Mouse (Mus musculus) neural tube, embryonic 14.5 days (tissue): ENCODE measurements around the gene Scamp5. TPM values are rescaled to one million over a fixed set of nuclear protein-coding genes. Genes with fewer than 3 reads are reported as not detected.
A peak's percentile ranks its signal among the peaks of the same experiment; 100 is the strongest.

ENCODE experiments used
- ATAC-seq: fragments of 200-750 bp; cut with Nextera tagmentation; 2 replicates; pipeline ENCODE4 v1.8.0; 2017; ENCODE audit warnings: low read depth, mild to moderate bottlenecking, moderate TSS enrichment, moderate library complexity
- H3K27ac ChIP-seq: fragments of 300-500 bp; sonication (generic); 2 replicates; pipeline ENCODE4 v1.5.1; 2014; ENCODE audit warnings: low read depth, mild to moderate bottlenecking, control low read depth, low read length, moderate library complexity, mixed read lengths
- H3K27me3 ChIP-seq: fragments of 300-500 bp; sonication (generic); 2 replicates; pipeline ENCODE4 v1.6.1; 2014; ENCODE audit warnings: low read length; ENCODE audit not compliant: control insufficient read depth, insufficient read depth
- H3K36me3 ChIP-seq: fragments of 300-500 bp; sonication (generic); 2 replicates; pipeline ENCODE4 v1.6.1; 2014; ENCODE audit warnings: low read length, mixed read lengths; ENCODE audit not compliant: control insufficient read depth, insufficient read depth
- H3K4me1 ChIP-seq: fragments of 300-500 bp; sonication (generic); 2 replicates; pipeline ENCODE4 v1.6.1; 2014; ENCODE audit warnings: low read length; ENCODE audit not compliant: control insufficient read depth, insufficient read depth
- H3K4me2 ChIP-seq: fragments of 300-500 bp; sonication (generic); 2 replicates; pipeline ENCODE4 v1.6.1; 2014; ENCODE audit warnings: mild to moderate bottlenecking, low read depth, low read length, control low read depth
- H3K4me3 ChIP-seq: fragments of 300-500 bp; sonication (generic); 2 replicates; pipeline ENCODE4 v1.5.1; 2014; ENCODE audit warnings: low read depth, low read length, control low read depth, mixed read lengths
- H3K9ac ChIP-seq: fragments of 300-500 bp; sonication (generic); replicated peaks from 2 replicates; pipeline ENCODE4 v1.6.1; 2014; ENCODE audit warnings: low read depth, mild to moderate bottlenecking, control low read depth, low read length, mixed read lengths
- H3K9me3 ChIP-seq: fragments of 300-500 bp; sonication (generic); 2 replicates; pipeline ENCODE4 v1.6.1; 2016; ENCODE audit warnings: low read length; ENCODE audit not compliant: control insufficient read depth
- WGBS: fragments of 180-500 bp; shearing (Covaris S2); extraction: QIAGEN DNeasy Blood & Tissue Kit; methylation state at CpG from one replicate; pipeline ENCODE4 v1.1.7; 2014; 5-methylcytosine and 5-hydroxymethylcytosine counted together
- polyA plus RNA-seq: library from polyadenylated mRNA; unstranded; fragments of >200 nt; fragmentation: Nextera tagmentation; extraction: Ambion mirVana; gene quantifications from 2 replicates; pipeline ENCODE4 v1.2.1, GENCODE M21; 2014

Gene Scamp5
- polyA plus RNA-seq, 1 experiment from 2014 or later = 73.7 TPM

DNA sequence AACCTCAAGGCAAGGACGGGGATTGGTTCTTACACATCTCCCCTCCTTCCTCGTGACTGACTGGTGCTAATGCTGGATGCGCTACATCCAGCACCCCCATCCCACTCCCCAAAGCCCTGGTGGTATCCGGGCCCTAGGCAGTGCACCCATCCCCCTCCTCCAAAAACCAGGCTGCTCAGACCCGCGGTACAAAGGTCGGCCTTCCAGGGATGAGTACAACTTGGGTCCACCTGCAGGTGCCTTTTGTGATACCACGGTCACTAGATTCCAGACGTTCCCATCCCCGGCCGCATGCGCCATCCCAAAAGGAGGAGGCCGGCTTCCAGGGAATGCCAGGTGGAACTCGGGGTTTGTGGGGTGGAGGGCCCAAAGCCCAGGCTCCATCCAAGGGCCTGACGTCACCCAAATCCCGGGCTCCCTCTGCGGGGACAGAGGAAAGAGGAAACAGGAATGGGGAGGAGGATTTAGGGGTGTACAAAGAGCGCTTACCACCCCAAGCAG is 539 bp downstream of the Scamp5 start:
- peak; percentile 57 for ATAC-seq
- Histone ChIP-seq H3K4me3 (peak overlapping the region; percentile 84), H3K36me3 (no peaks in the 10 kb centered on the region), H3K9me3 (no peaks in the 10 kb centered on the region), H3K4me2 (peak overlapping the region; percentile 71), H3K27ac (peak overlapping the region; percentile 89), H3K27me3 (no peaks in the 10 kb centered on the region), H3K4me1 (peaks cover 22% of the 10 kb centered on the region), H3K9ac (peak overlapping the region; percentile 93)
- WGBS = under 1% methylated on average over 18 of the region's 18 CpGs

GRCm38 (mm10) chr9:57466101-57466500 is 1.8 kb downstream of the Scamp5 start:
- no peak overlapping the region for H3K27ac ChIP-seq
- WGBS = 79% methylated on average over 3 of the region's 3 CpGs
- H3K9ac ChIP-seq = no peak overlapping the region
- no peaks in the 10 kb centered on the region for H3K27me3 ChIP-seq
- H3K4me1 ChIP-seq = peaks cover 22% of the 10 kb centered on the region
- no peak overlapping the region; the same call in 1 of the 2 replicates for H3K4me3 ChIP-seq
- peak overlapping the region; percentile 71 for H3K4me2 ChIP-seq
- ATAC-seq = no peak
- no peaks in the 10 kb centered on the region for H3K9me3 ChIP-seq
- H3K36me3 ChIP-seq = no peaks in the 10 kb centered on the region

DNA sequence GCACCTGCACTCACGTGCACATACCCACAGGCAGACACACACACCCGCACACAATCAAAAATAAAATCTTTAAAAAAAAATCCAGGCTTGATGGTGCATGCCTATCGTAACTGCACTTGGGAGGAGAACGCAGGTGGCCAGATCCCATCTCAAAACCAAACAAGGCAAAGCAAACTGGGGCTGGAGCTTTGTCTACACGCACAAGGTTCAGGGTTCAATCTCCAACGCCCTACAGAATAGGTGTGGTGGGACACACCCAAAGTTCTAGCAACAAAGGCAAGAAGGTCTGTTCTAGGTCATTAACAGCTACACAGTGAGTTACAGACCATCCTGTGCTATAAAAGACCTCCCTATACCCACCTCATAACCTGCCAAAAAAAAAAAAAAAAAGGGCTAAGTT is 5.0 kb downstream of the Scamp5 start:
- H3K27me3 ChIP-seq = no peaks in the 10 kb centered on the region
- H3K9ac ChIP-seq = no peak overlapping the region
- no peak for ATAC-seq
- WGBS = 89% methylated on average over 6 of the region's 6 CpGs
- H3K36me3 ChIP-seq = no peaks in the 10 kb centered on the region
- H3K4me1 ChIP-seq = peaks cover 18% of the 10 kb centered on the region
- no peak overlapping the region for H3K27ac ChIP-seq
- no peak overlapping the region for H3K4me2 ChIP-seq
- H3K4me3 ChIP-seq = no peak overlapping the region
- no peaks in the 10 kb centered on the region for H3K9me3 ChIP-seq

- H3K9ac ChIP-seq = no peak overlapping the region
These were observed 8.2 kb downstream of the Scamp5 start for GRCm38 (mm10) chr9:57459707-57460106.

DNA sequence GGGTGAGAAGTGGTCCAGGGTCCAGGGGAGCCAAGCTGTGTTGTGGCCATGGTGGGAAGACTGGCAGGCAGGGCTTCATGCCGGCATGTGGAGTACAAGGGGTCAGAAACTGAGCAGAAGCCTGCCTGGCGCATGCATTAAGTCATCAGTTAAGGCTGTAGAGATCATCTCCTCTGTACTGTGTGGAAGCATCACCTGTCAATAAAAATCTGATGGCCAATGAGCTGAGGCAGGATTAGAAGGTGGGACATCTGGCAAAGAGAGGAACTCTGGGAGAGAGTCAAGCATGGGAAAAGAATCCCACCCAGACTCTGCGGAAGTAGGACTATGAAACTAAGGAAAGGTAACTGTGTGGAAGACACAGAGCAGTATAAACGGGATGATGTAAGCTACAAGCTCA is 14.3 kb downstream of the Scamp5 start:
- H3K4me1 ChIP-seq = no peaks in the 10 kb centered on the region
- no peak overlapping the region for H3K4me2 ChIP-seq
- no peaks in the 10 kb centered on the region for H3K27me3 ChIP-seq
- no peak for ATAC-seq
- no peak overlapping the region for H3K4me3 ChIP-seq
- H3K36me3 ChIP-seq = peaks cover 13% of the 10 kb centered on the region
- H3K9ac ChIP-seq = no peak overlapping the region
- WGBS = 92% methylated on average over 4 of the region's 4 CpGs
- H3K27ac ChIP-seq = no peak overlapping the region
- H3K9me3 ChIP-seq = no peaks in the 10 kb centered on the region

More at GRCm38 (mm10) chr9:57459707-57460106, 8.2 kb downstream of the Scamp5 start:
- H3K4me2 ChIP-seq = no peak overlapping the region
- H3K9me3 ChIP-seq = no peaks in the 10 kb centered on the region
- no peaks in the 10 kb centered on the region for H3K4me1 ChIP-seq
- H3K27ac ChIP-seq = no peak overlapping the region
- no peaks in the 10 kb centered on the region for H3K27me3 ChIP-seq
- 99% methylated on average over 2 of the region's 2 CpGs for WGBS
- H3K4me3 ChIP-seq = no peak overlapping the region
- ATAC-seq = no peak
- H3K36me3 ChIP-seq = no peaks in the 10 kb centered on the region

DNA sequence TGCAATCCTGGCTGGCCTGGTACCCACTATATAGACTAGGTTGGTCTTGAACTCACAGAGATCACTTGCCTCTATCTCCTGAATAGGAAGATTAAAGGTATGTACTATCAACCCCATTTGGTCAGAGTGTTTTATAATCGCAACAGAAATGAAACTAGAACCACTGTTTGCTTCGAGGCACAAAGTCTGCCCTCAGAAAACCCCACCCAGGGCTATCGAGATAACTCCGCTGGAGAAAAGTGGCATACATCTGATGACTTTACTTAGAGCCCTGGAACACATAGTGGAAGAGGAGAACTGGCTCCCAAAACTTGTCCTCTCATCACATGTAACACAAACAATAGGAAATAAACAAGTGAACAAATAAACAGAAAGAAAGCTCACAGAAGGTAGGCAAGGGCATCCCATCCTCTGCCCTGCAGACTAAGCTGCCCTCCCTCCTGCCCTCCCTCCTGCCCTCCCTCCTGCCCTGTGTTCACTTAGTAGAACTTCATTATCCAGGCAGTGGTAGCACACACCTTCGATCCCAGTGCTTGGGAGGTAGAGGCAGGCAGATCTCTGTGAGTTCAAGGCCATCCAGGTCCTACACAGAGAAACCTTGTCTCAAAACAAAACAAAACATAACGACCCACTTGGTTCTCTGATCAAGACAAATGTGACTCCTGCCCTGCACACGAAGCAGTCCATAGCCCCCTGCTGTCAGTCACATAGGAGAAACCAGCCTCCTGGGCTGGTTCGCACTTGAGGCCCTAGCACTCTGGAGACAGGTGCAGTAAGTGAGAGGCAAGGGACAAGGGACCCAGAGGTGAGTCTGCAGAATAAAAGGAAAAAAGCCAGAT is 15.0 kb downstream of the Scamp5 start:
- H3K27ac ChIP-seq = no peak overlapping the region
- no peaks in the 10 kb centered on the region for H3K9me3 ChIP-seq
- H3K4me3 ChIP-seq = no peak overlapping the region
- no peak for ATAC-seq
- H3K36me3 ChIP-seq = peaks cover 16% of the 10 kb centered on the region
- H3K4me1 ChIP-seq = no peaks in the 10 kb centered on the region
- H3K4me2 ChIP-seq = no peak overlapping the region
- WGBS = 85% methylated on average over 8 of the region's 8 CpGs
- no peak overlapping the region for H3K9ac ChIP-seq
- H3K27me3 ChIP-seq = no peaks in the 10 kb centered on the region

GRCm38 (mm10) chr9:57449715-57450114 is 18.1 kb downstream of the Scamp5 start:
- ATAC-seq = no peak
- Histone ChIP-seq H3K36me3 (peaks cover 33% of the 10 kb centered on the region), H3K27ac (no peak overlapping the region), H3K9ac (no peak overlapping the region), H3K4me2 (no peak overlapping the region), H3K4me1 (no peaks in the 10 kb centered on the region), H3K9me3 (no peaks in the 10 kb centered on the region), H3K27me3 (no peaks in the 10 kb centered on the region), H3K4me3 (no peak overlapping the region)
- 85% methylated on average over 1 of the region's 1 CpGs for whole genome bisulfite sequencing

- H3K4me2 ChIP-seq = no peak overlapping the region
- no peak overlapping the region for H3K27ac ChIP-seq
- WGBS = 100% methylated on average over 1 of the region's 1 CpGs
- H3K4me3 ChIP-seq = no peak overlapping the region
- ATAC-seq = peak; percentile 2; the same call in 1 of the 2 replicates
- no peaks in the 10 kb centered on the region for H3K27me3 ChIP-seq
- no peak overlapping the region for H3K9ac ChIP-seq
- no peaks in the 10 kb centered on the region for H3K9me3 ChIP-seq
- no peaks in the 10 kb centered on the region for H3K4me1 ChIP-seq
- H3K36me3 ChIP-seq = peaks cover 33% of the 10 kb centered on the region
These were observed 27.2 kb downstream of the Scamp5 start for GRCm38 (mm10) chr9:57440620-57441019.

- 3% methylated on average over 32 of the region's 32 CpGs for WGBS
- H3K4me2 ChIP-seq = peak within 1 kb of the TSS; percentile 68
- peak; percentile 95 for ATAC-seq
- peak within 1 kb of the TSS; percentile 47 for H3K4me3 ChIP-seq
- H3K27me3 ChIP-seq = no peaks in the 10 kb centered on the region
- H3K9me3 ChIP-seq = no peaks in the 10 kb centered on the region
- peak within 1 kb of the TSS; percentile 50 for H3K9ac ChIP-seq
- H3K27ac ChIP-seq = peak within 1 kb of the TSS; percentile 64; the same call in 1 of the 2 replicates
- no peaks in the 10 kb centered on the region for H3K4me1 ChIP-seq
- H3K36me3 ChIP-seq = peaks cover 25% of the 10 kb centered on the region
These were observed 28.2 kb downstream of the Scamp5 start, which contains the start of gene Ppcdc for GRCm38 (mm10) chr9:57439522-57440295. Gene Ppcdc (minus strand): TSS chr9:57440124.
